Mouse (Mus musculus): ENCODE data around the gene Iffo1. TPM values are rescaled to one million over a fixed set of nuclear protein-coding genes. Genes with fewer than 3 reads are reported as not detected.

Iffo1 gene
- polyA plus RNA-seq (2014; fragmentation: Illumina TruSeq; extraction: RNeasy Lipid Tissue Mini Kit (QIAGEN cat#74804); ENCODE audit: low read depth, low replicate concordance) = 3.0 TPM

DNA sequence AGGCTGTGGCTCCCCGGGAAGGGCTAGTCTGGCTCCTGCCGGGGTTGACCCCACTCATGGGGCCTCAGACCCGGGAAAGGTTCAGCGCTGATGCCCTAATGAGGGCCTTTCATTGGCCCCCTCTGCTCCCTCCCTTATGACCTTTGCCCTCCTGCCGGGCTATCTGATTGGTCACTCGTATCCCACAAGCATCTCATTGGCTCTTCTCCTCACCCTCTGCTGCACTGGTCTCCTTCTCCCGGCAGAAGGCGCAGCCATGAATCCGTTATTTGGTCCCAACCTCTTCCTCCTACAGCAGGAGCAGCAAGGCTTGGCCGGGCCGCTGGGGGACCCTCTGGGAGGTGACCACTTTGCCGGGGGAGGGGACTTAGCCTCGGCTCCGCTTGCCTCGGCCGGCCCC is at the start of gene Iffo1:
TSS of gene Iffo1 (plus strand) at position 241 of the 400 bp plus-strand sequence.

DNA sequence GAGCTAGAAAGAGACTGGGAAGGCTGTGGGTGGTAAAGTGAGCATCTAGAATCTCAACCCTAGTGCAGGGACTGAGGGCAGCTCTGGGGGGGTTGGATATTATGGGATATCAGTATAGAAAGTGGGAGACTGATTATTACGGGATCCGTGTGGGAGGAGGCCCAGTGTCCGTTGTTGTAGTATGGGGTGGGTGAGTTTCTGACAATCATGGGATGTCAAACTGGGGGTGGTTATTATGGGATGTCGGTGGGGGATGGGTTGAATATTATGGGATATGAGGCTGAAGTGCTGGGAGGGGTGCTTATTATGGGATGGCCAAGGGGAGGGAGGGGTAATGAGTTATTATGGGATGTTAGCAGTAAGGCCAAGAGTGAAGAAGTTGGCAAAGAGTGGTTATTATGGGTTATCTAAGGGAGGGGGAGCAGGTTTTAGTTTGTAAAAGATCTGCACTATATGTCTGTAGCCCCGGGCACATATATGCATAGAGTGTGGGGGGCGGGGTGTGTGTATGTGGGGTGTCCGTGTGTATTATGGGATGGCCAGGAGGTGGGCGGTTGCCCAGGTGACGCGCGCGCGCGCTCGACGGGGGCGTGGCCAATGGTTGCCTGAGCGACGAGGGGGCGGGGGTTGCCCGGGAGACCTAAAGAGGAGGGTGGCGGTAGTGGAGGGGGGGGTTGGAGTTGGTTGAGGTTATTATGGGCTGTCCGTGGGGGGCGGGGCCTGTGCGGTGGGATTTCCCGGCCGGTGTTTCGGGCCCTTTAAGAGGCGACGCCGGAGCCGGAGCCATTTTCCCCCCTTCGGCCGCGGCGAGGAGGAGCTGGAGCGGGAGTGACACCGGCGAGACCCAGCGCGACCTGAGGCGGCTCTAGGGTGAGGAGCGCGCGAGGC is 49.4 kb upstream of the Iffo1 start, which contains the start of gene Chd4:
TSS of gene Chd4 (plus strand) at position 591 of the 888 bp plus-strand sequence.

DNA sequence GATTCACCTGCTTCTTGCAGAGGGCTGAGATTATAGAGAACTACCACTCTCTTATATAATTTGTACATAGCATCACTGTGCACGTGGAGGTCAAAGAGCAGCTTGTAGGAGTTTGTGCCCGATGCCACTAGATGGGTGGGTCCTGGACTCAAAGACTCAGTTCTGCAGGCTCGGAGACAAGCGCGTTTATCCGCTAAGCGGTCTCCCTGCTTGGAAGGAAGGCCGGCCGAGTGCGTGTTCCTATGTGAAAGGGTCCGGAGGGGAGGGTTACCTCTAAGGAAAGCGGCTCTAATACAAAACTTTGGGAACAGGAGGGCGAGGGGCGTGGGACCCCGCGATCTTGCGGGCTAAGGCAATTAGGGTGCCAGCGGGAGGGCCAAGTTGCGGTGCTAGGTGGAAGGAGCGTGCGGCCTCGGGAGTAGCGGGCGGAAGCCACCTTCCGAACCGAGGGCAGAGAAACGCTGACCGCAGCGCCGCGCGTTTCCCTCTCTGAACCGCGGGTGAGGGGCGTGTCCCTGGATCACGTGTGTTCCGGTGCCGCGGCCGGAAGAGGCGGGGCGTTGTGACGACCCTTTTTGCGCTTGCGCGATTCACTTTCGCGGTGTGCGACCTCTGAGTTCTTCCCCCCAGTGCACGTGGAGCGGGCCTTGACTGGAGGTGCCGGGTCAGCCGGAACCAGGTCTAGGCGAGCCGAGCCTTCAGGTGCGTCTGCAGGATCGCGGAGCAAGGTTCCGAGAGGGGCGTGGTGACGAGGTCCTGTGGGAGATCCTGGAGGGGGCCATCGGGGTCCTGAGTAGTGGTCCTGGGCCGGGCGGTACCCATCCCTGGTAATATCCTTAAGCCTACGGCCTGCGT is 13.5 kb upstream of the Iffo1 start, which contains the start of gene Nop2:
TSS of gene Nop2 (plus strand) at position 608 of the 855 bp plus-strand sequence.

DNA sequence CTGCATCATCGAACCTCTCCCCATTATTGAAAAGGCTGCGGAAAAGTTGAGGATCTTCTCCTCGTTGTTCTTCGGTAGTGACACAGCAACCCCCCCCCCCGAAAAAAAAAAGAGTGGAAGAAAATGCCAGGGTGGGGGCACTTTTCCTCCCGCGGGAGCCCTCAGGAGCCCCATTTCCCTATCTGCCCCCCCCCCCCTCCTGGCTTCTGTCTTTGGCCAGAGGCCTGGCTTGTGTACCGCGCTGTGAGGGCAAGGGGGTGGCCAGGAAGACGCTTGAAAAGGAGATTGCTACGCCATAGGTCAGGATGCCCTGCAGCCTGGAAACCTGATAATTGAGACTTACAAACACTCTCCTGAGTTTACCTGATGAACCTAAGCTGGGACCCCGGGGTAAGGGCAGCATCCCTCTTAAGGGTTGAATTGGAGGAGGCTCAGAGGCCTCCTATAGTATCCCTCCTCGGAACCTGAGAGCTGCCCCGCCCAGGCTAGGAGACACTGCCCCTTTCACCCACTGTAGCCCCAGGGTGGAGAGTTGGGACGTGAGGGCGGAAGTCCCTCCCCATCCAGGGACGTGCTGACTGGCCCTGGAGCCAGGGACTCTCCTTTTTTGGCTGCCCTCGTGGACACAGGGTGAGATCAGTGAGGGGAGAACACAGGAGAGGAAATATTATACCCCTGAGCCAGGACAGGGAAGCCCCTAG is 21.2 kb downstream of the Iffo1 start, which contains the start of gene Gapdh:
TSS of gene Gapdh (minus strand) at position 417 of the 701 bp plus-strand sequence.

DNA sequence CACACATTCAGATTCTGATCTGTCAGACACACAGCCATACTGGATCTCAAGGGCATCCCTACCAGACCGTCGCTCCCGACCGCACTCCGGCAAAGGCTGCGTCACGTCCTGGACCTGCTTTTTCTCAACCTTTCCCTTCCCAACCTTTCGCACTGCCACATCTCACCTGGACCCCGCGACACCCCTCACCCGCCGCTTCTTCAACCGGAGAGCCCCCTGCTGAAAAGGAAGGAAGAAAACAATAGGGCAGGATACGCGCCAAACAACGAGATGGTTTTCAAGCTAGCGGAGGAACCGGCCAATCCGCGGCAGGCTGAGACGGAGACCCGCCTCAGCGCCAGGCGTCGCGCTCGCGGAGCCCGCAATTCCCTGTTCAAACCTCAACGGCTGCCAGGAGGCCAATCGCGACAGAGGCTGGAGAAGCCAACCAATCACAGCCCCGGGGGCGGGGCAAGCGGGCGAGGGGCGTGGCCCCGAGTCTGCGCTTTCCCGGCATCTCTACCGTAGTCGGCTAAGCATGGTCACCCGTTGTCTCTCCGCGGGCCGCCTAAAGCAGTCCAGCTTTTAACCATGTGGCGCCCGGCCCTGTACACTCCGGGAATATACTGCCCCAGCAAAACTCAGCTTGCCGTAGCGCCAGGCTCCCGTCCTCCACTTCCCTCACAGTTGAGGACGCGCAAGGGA is 46.4 kb downstream of the Iffo1 start, which contains the start of the genes Ncapd2 and Mrpl51:
TSS of gene Ncapd2 (minus strand) at position 370 of the 684 bp plus-strand sequence.
TSS of gene Mrpl51 (plus strand) at position 470 of the 684 bp plus-strand sequence.

Other genes starting within 250 kb of the Iffo1 start
- gene Lag3, start 233.5 kb upstream of the Iffo1 start, polyA plus RNA-seq (2014; fragmentation: Illumina TruSeq; extraction: RNeasy Lipid Tissue Mini Kit (QIAGEN cat#74804); ENCODE audit: low read depth, low replicate concordance) = 0.29 TPM
- 243 TPM for gene Ptms, start 225.1 kb upstream of the Iffo1 start, polyA plus RNA-seq (2014; fragmentation: Illumina TruSeq; extraction: RNeasy Lipid Tissue Mini Kit (QIAGEN cat#74804); ENCODE audit: low read depth, low replicate concordance)
- gene Mlf2, start 213.9 kb upstream of the Iffo1 start, polyA plus RNA-seq (2014; fragmentation: Illumina TruSeq; extraction: RNeasy Lipid Tissue Mini Kit (QIAGEN cat#74804); ENCODE audit: low read depth, low replicate concordance) = 12.2 TPM
- 32.9 TPM for gene Cops7a, start 179.7 kb upstream of the Iffo1 start, polyA plus RNA-seq (2014; fragmentation: Illumina TruSeq; extraction: RNeasy Lipid Tissue Mini Kit (QIAGEN cat#74804); ENCODE audit: low read depth, low replicate concordance)
- gene Pianp, start 148.5 kb upstream of the Iffo1 start, polyA plus RNA-seq (2014; fragmentation: Illumina TruSeq; extraction: RNeasy Lipid Tissue Mini Kit (QIAGEN cat#74804); ENCODE audit: low read depth, low replicate concordance) = not detected
- 17.4 TPM for gene Zfp384, start 136.1 kb upstream of the Iffo1 start, polyA plus RNA-seq (2014; fragmentation: Illumina TruSeq; extraction: RNeasy Lipid Tissue Mini Kit (QIAGEN cat#74804); ENCODE audit: low read depth, low replicate concordance)
- gene Ing4, start 105.5 kb upstream of the Iffo1 start, polyA plus RNA-seq (2014; fragmentation: Illumina TruSeq; extraction: RNeasy Lipid Tissue Mini Kit (QIAGEN cat#74804); ENCODE audit: low read depth, low replicate concordance) = 18.3 TPM
- not detected for gene Acrbp, start 95.6 kb upstream of the Iffo1 start, polyA plus RNA-seq (2014; fragmentation: Illumina TruSeq; extraction: RNeasy Lipid Tissue Mini Kit (QIAGEN cat#74804); ENCODE audit: low read depth, low replicate concordance)
- gene Lpar5, start 77.3 kb upstream of the Iffo1 start, polyA plus RNA-seq (2014; fragmentation: Illumina TruSeq; extraction: RNeasy Lipid Tissue Mini Kit (QIAGEN cat#74804); ENCODE audit: low read depth, low replicate concordance) = not detected
- gene Chd4, start 49.3 kb upstream of the Iffo1 start, polyA plus RNA-seq (2014; fragmentation: Illumina TruSeq; extraction: RNeasy Lipid Tissue Mini Kit (QIAGEN cat#74804); ENCODE audit: low read depth, low replicate concordance) = 75.2 TPM
- 2.2 TPM for gene Nop2, start 13.3 kb upstream of the Iffo1 start, polyA plus RNA-seq (2014; fragmentation: Illumina TruSeq; extraction: RNeasy Lipid Tissue Mini Kit (QIAGEN cat#74804); ENCODE audit: low read depth, low replicate concordance)
- gene Gapdh, start 21.2 kb downstream of the Iffo1 start, polyA plus RNA-seq (2014; fragmentation: Illumina TruSeq; extraction: RNeasy Lipid Tissue Mini Kit (QIAGEN cat#74804); ENCODE audit: low read depth, low replicate concordance) = 113 TPM
- 3.8 TPM for gene Ncapd2, start 46.5 kb downstream of the Iffo1 start, polyA plus RNA-seq (2014; fragmentation: Illumina TruSeq; extraction: RNeasy Lipid Tissue Mini Kit (QIAGEN cat#74804); ENCODE audit: low read depth, low replicate concordance)
- 150 TPM for gene Mrpl51, start 46.6 kb downstream of the Iffo1 start, polyA plus RNA-seq (2014; fragmentation: Illumina TruSeq; extraction: RNeasy Lipid Tissue Mini Kit (QIAGEN cat#74804); ENCODE audit: low read depth, low replicate concordance)
- gene Vamp1, start 70.3 kb downstream of the Iffo1 start, polyA plus RNA-seq (2014; fragmentation: Illumina TruSeq; extraction: RNeasy Lipid Tissue Mini Kit (QIAGEN cat#74804); ENCODE audit: low read depth, low replicate concordance) = 26.8 TPM
- gene Tapbpl, start 86.6 kb downstream of the Iffo1 start, polyA plus RNA-seq (2014; fragmentation: Illumina TruSeq; extraction: RNeasy Lipid Tissue Mini Kit (QIAGEN cat#74804); ENCODE audit: low read depth, low replicate concordance) = 2.8 TPM
- gene Cd27, start 91.8 kb downstream of the Iffo1 start, polyA plus RNA-seq (2014; fragmentation: Illumina TruSeq; extraction: RNeasy Lipid Tissue Mini Kit (QIAGEN cat#74804); ENCODE audit: low read depth, low replicate concordance) = not detected
- gene Tuba3a, start 140.8 kb downstream of the Iffo1 start, polyA plus RNA-seq (2014; fragmentation: Illumina TruSeq; extraction: RNeasy Lipid Tissue Mini Kit (QIAGEN cat#74804); ENCODE audit: low read depth, low replicate concordance) = not detected
- gene Ltbr, start 168.6 kb downstream of the Iffo1 start, polyA plus RNA-seq (2014; fragmentation: Illumina TruSeq; extraction: RNeasy Lipid Tissue Mini Kit (QIAGEN cat#74804); ENCODE audit: low read depth, low replicate concordance) = 0.99 TPM
- gene Scnn1a, start 175.4 kb downstream of the Iffo1 start, polyA plus RNA-seq (2014; fragmentation: Illumina TruSeq; extraction: RNeasy Lipid Tissue Mini Kit (QIAGEN cat#74804); ENCODE audit: low read depth, low replicate concordance) = 0.23 TPM
- gene Tnfrsf1a, start 204.1 kb downstream of the Iffo1 start, polyA plus RNA-seq (2014; fragmentation: Illumina TruSeq; extraction: RNeasy Lipid Tissue Mini Kit (QIAGEN cat#74804); ENCODE audit: low read depth, low replicate concordance) = 18.2 TPM
- gene Plekhg6, start 235.6 kb downstream of the Iffo1 start, polyA plus RNA-seq (2014; fragmentation: Illumina TruSeq; extraction: RNeasy Lipid Tissue Mini Kit (QIAGEN cat#74804); ENCODE audit: low read depth, low replicate concordance) = not detected